Mouse (Mus musculus): ENCODE results near the gene Sh3bp5. TPM values are rescaled to one million over a fixed set of nuclear protein-coding genes. Genes with fewer than 3 reads are reported as not detected.

The Sh3bp5 gene
- polyA plus RNA-seq, 1 experiment from 2014 or later = 39.0 TPM

DNA sequence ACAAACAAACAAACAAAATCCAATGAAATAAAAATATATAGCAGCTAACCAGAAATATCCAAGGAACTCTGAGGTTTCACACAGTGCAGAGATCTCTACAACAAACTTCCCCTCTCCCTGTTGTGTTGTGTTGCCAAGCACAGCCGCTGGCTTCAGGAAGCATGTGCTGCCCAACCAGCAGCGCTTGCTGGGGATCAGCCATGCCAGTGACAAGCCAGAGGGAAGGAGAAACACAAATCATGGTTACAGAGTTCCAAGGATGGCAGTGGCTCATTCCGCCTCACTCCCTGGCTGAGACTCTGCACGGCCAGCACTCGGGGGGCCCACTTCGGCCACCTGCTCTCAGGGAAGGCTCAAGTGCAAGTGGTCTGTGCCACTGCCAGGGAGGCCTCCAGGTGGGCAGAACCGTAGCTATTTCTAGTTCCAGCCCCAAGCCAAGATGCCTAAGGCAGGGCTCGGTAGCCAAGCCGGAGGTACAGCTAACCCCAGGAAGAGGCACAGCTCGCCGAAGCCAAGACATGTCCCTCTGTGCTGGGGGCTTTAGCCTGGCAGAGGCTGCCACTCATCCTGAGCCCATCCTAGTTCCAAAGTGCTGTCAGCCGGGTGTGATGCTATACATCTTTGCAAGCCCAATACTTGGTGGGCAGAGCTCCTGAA is 29.6 kb downstream of the Sh3bp5 start:
- Histone ChIP-seq H3K36me3 (ENCODE audit: insufficient read depth, low read length) (no peaks in the 10 kb centered on the region; the same call in 1 of the 2 replicates), H3K9ac (replicated peaks; ENCODE audit: low read length) (peak overlapping the region; percentile 22; the same call in 1 of the 2 replicates), H3K4me3 (ENCODE audit: low read length) (no peak overlapping the region), H3K4me2 (replicated peaks; ENCODE audit: low read depth, low read length) (no peak overlapping the region), H3K4me1 (ENCODE audit: insufficient read depth, low read length) (peaks cover 52% of the 10 kb centered on the region), H3K27me3 (ENCODE audit: insufficient read depth, low read length) (no peaks in the 10 kb centered on the region), H3K9me3 (ENCODE audit: low read length) (no peaks in the 10 kb centered on the region), H3K27ac (ENCODE audit: low read length) (peak overlapping the region; percentile 13; the same call in 1 of the 2 replicates)
- ATAC-seq (ENCODE audit: low FRiP score, low TSS enrichment) = no peak
- WGBS = 82% methylated on average over 12 of the region's 12 CpGs

DNA sequence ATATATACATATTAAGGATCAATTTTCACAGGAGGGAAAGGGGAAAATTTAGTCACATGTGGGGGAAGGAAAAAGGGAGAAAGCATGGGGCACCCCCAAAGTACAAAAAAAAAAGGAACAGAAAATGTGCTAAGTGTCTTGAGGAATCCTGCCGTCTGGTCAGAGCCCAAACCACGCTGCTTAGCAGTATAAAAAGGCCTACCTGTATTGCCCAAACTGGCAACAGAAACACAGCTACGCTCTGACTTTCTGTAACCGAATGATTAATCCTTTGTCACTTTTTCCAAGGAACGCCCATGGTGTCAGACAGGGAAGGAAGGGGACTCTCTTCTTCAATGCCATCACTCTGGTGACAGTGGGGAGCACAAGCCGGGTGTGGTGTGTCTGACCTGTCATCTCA is 30.2 kb downstream of the Sh3bp5 start:
- no peaks in the 10 kb centered on the region for H3K36me3 ChIP-seq (ENCODE audit: insufficient read depth, low read length)
- no peak overlapping the region for H3K27ac ChIP-seq (ENCODE audit: low read length)
- peaks cover 58% of the 10 kb centered on the region for H3K4me1 ChIP-seq (ENCODE audit: insufficient read depth, low read length)
- no peaks in the 10 kb centered on the region for H3K9me3 ChIP-seq (ENCODE audit: low read length)
- H3K4me3 ChIP-seq (ENCODE audit: low read length) = no peak overlapping the region
- no peak overlapping the region for H3K4me2 ChIP-seq (replicated peaks; ENCODE audit: low read depth, low read length)
- 84% methylated on average over 6 of the region's 6 CpGs for WGBS
- ATAC-seq (ENCODE audit: low FRiP score, low TSS enrichment) = no peak
- no peaks in the 10 kb centered on the region for H3K27me3 ChIP-seq (ENCODE audit: insufficient read depth, low read length)
- no peak overlapping the region for H3K9ac ChIP-seq (replicated peaks; ENCODE audit: low read length)

DNA sequence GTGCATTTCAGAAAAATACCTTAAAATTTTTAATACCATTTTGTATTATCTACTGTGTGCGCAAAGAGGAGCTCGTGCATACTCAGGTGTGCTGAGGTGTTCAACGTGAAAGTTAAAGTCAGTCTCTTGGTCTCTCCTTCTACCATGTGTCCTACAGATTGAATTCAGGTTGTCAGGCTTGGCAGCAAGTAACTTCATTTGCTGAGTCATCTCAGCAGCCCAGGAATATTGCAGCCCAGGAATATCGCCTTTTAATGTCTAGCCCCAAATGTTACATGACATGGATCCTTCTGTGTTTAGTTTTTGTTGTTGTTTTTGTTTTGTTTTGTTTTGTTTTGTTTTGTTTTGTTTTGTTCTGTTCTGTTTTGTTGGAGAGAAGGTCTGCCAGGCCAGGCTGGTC is 31.2 kb downstream of the Sh3bp5 start:
- H3K36me3 ChIP-seq (ENCODE audit: insufficient read depth, low read length) = no peaks in the 10 kb centered on the region
- no peak overlapping the region for H3K4me3 ChIP-seq (ENCODE audit: low read length)
- peaks cover 57% of the 10 kb centered on the region for H3K4me1 ChIP-seq (ENCODE audit: insufficient read depth, low read length)
- no peak for ATAC-seq (ENCODE audit: low FRiP score, low TSS enrichment)
- no peak overlapping the region for H3K27ac ChIP-seq (ENCODE audit: low read length)
- no peaks in the 10 kb centered on the region for H3K27me3 ChIP-seq (ENCODE audit: insufficient read depth, low read length)
- H3K9me3 ChIP-seq (ENCODE audit: low read length) = no peaks in the 10 kb centered on the region
- no peak overlapping the region for H3K9ac ChIP-seq (replicated peaks; ENCODE audit: low read length)
- WGBS = 92% methylated on average over 4 of the region's 4 CpGs
- H3K4me2 ChIP-seq (replicated peaks; ENCODE audit: low read depth, low read length) = no peak overlapping the region

DNA sequence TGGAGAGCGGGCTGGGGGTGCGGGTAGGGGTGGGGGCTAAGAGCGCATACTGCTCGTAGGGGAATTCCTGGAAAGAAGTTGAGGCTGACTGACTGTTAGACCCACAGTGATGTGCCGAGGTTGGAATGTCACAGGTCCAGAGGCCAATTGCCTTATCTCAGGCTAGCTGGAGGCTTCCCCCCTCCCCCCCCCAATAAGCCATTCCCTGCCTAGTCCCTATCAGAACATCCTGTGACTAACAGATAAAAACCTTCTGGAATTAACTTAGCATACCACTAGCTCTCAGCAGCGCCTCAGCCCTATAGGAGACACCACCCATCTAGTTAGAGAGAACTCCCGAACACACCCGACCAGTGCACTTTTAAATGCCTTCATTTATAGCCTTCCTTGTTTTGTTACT is 31.9 kb downstream of the Sh3bp5 start:
- no peak overlapping the region for H3K4me2 ChIP-seq (replicated peaks; ENCODE audit: low read depth, low read length)
- H3K4me3 ChIP-seq (ENCODE audit: low read length) = no peak overlapping the region
- no peak overlapping the region for H3K9ac ChIP-seq (replicated peaks; ENCODE audit: low read length)
- no peaks in the 10 kb centered on the region for H3K27me3 ChIP-seq (ENCODE audit: insufficient read depth, low read length)
- no peaks in the 10 kb centered on the region for H3K9me3 ChIP-seq (ENCODE audit: low read length)
- ATAC-seq (ENCODE audit: low FRiP score, low TSS enrichment) = no peak
- no peak overlapping the region for H3K27ac ChIP-seq (ENCODE audit: low read length)
- H3K4me1 ChIP-seq (ENCODE audit: insufficient read depth, low read length) = peaks cover 50% of the 10 kb centered on the region
- 69% methylated on average over 8 of the region's 8 CpGs for WGBS
- no peaks in the 10 kb centered on the region for H3K36me3 ChIP-seq (ENCODE audit: insufficient read depth, low read length)

DNA sequence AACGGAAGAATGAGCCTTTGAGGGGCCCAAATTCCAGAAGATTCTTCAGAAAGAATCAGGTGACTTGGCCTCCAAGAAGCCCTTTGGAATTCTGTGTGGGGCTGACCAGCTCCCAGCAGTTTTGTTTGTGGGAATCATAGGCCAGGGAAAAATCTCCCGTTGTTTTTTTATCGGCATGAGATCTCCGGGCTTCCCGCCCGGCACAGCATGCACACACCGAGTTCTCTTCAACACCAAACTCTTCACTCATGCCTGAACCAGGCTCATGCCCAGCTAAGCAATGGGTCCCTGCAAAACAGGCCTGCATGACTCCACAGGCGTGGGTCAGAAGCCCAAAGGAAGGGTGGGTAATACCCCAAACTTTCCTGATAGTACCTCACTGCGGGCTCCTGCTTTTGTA is 32.3 kb downstream of the Sh3bp5 start:
- Histone ChIP-seq H3K36me3 (ENCODE audit: insufficient read depth, low read length) (no peaks in the 10 kb centered on the region), H3K9me3 (ENCODE audit: low read length) (no peaks in the 10 kb centered on the region), H3K27ac (ENCODE audit: low read length) (no peak overlapping the region), H3K4me1 (ENCODE audit: insufficient read depth, low read length) (peaks cover 46% of the 10 kb centered on the region), H3K4me3 (ENCODE audit: low read length) (no peak overlapping the region), H3K27me3 (ENCODE audit: insufficient read depth, low read length) (no peaks in the 10 kb centered on the region), H3K9ac (replicated peaks; ENCODE audit: low read length) (no peak overlapping the region), H3K4me2 (replicated peaks; ENCODE audit: low read depth, low read length) (no peak overlapping the region)
- 78% methylated on average over 9 of the region's 9 CpGs for WGBS
- no peak for ATAC-seq (ENCODE audit: low FRiP score, low TSS enrichment)

DNA sequence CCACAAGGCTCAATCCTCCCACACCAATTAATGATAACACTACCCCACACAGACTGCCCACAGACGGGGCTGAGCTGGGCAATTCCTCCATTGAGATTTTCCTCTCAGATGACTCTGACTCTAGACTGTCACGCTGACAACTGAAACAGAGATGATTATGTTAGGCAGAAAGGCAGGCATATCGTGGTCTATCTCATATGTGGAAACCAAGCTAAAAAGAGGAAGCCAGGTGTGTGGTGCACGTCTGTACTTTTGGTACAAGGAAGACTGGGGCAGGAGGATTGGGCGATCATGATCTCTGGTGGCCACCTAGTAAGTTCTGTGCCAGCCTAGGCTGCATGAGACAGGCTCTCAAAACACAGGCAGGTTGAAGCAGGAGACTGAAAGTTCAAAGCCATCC is 33.2 kb downstream of the Sh3bp5 start:
- ATAC-seq (ENCODE audit: low FRiP score, low TSS enrichment) = no peak
- Histone ChIP-seq H3K4me2 (replicated peaks; ENCODE audit: low read depth, low read length) (no peak overlapping the region), H3K4me3 (ENCODE audit: low read length) (no peak overlapping the region), H3K27me3 (ENCODE audit: insufficient read depth, low read length) (no peaks in the 10 kb centered on the region), H3K36me3 (ENCODE audit: insufficient read depth, low read length) (no peaks in the 10 kb centered on the region), H3K27ac (ENCODE audit: low read length) (no peak overlapping the region), H3K9ac (replicated peaks; ENCODE audit: low read length) (no peak overlapping the region), H3K4me1 (ENCODE audit: insufficient read depth, low read length) (peaks cover 41% of the 10 kb centered on the region), H3K9me3 (ENCODE audit: low read length) (no peaks in the 10 kb centered on the region)
- WGBS = 75% methylated on average over 5 of the region's 5 CpGs

DNA sequence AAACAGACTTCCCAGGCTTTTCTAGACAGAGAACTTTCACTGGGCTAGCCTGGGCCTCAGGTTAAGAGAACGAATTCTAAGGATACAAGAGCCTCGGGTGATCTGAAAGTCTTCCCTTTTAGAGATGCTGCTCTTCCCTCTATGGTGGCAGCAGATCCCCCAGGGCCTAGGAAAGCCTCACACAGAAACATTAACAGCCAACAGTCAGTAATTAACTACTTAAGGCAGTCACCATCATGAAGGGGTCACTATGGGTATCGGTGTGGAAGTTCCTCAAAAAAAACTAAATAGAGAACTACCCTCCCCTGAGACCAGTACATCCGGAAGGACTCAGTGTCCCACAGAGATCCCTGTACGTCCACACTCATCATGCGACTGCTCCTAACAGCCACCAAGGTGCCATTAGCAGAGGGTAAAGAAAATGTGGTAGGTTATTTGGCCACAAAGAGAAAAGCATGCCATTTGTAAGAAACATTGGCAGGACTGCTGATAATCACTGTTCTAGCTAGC is 33.9 kb downstream of the Sh3bp5 start:
- Histone ChIP-seq H3K4me2 (replicated peaks; ENCODE audit: low read depth, low read length) (no peak overlapping the region), H3K27me3 (ENCODE audit: insufficient read depth, low read length) (no peaks in the 10 kb centered on the region), H3K4me3 (ENCODE audit: low read length) (no peak overlapping the region), H3K27ac (ENCODE audit: low read length) (0 out of 2 replicates have a peak overlapping the region, but pooled peaks have one; percentile 7), H3K9ac (replicated peaks; ENCODE audit: low read length) (no peak overlapping the region), H3K9me3 (ENCODE audit: low read length) (no peaks in the 10 kb centered on the region), H3K36me3 (ENCODE audit: insufficient read depth, low read length) (no peaks in the 10 kb centered on the region), H3K4me1 (ENCODE audit: insufficient read depth, low read length) (peaks cover 39% of the 10 kb centered on the region)
- ATAC-seq (ENCODE audit: low FRiP score, low TSS enrichment) = no peak
- WGBS = 73% methylated on average over 6 of the region's 6 CpGs

DNA sequence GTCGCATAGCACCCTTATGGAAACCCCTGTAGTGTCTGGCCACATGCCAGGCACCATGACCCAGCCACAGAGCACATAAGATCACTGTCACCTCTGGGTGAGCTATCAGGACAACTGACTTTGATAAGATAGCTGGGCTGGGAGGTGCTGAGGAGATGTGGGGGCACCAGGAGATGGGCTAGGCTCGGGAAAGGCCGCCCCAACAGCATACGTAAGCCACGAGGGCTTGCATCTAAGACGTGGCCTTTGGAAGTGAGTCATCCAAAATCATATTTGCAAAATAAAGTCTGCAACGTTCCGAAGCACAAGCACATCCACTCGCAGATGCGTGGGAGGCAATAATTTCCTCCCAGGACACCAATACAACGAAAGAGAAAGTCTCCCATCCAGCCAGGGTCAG is 35.0 kb downstream of the Sh3bp5 start:
- H3K9me3 ChIP-seq (ENCODE audit: low read length) = no peaks in the 10 kb centered on the region
- H3K9ac ChIP-seq (replicated peaks; ENCODE audit: low read length) = no peak overlapping the region
- 63% methylated on average over 11 of the region's 11 CpGs for WGBS
- H3K4me2 ChIP-seq (replicated peaks; ENCODE audit: low read depth, low read length) = no peak overlapping the region
- no peak overlapping the region for H3K27ac ChIP-seq (ENCODE audit: low read length)
- no peak for ATAC-seq (ENCODE audit: low FRiP score, low TSS enrichment)
- no peaks in the 10 kb centered on the region for H3K36me3 ChIP-seq (ENCODE audit: insufficient read depth, low read length)
- H3K27me3 ChIP-seq (ENCODE audit: insufficient read depth, low read length) = no peaks in the 10 kb centered on the region
- H3K4me1 ChIP-seq (ENCODE audit: insufficient read depth, low read length) = peaks cover 32% of the 10 kb centered on the region
- no peak overlapping the region for H3K4me3 ChIP-seq (ENCODE audit: low read length)

DNA sequence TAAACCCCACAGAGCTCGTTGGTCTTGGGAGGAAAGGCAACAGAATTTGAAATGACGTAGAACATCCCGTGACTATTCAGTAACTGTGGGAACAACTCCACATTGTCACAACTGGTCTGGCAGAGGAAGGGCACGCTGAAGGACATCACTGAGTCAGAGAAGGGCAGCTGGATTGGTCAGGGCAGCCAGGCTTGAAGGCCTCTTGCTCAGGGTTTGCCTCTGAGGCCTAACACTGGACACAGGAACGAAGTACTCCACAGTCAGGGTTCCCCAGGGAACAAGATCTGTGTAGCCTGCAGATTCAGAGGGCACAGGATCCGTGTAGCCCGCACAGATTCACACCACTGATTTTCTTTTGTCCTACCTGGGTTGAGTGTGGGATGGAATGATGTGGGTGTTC is 35.6 kb downstream of the Sh3bp5 start:
- H3K27me3 ChIP-seq (ENCODE audit: insufficient read depth, low read length) = no peaks in the 10 kb centered on the region
- 70% methylated on average over 7 of the region's 7 CpGs for WGBS

DNA sequence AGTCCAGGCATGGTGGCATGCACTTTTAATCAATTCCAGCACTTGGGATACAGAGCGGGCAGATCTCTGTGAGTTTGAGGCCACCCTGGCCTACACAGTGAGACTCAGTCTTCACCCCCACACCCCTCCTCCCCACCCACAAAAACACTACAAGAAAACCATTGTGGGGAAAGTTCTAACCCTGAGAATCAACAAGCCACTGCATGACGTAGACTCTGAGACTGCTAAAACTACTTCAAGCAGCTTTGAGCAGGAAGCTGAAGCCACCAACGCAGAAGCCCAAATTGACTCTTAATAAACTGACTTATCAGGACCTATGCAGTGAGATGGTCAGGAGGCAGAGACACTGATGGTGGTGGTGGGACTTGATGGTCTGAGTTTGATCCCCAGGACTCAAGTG is 36.6 kb downstream of the Sh3bp5 start:
- WGBS = 93% methylated on average over 3 of the region's 3 CpGs
- Histone ChIP-seq H3K36me3 (ENCODE audit: insufficient read depth, low read length) (peaks cover 7% of the 10 kb centered on the region; the same call in 1 of the 2 replicates), H3K9ac (replicated peaks; ENCODE audit: low read length) (no peak overlapping the region), H3K27me3 (ENCODE audit: insufficient read depth, low read length) (no peaks in the 10 kb centered on the region), H3K4me2 (replicated peaks; ENCODE audit: low read depth, low read length) (no peak overlapping the region), H3K4me3 (ENCODE audit: low read length) (no peak overlapping the region), H3K9me3 (ENCODE audit: low read length) (peaks cover 7% of the 10 kb centered on the region; the same call in 1 of the 2 replicates), H3K4me1 (ENCODE audit: insufficient read depth, low read length) (peaks cover 28% of the 10 kb centered on the region), H3K27ac (ENCODE audit: low read length) (no peak overlapping the region)
- no peak for ATAC-seq (ENCODE audit: low FRiP score, low TSS enrichment)

More for the DNA sequence above, 35.6 kb downstream of the Sh3bp5 start:
- H3K9me3 ChIP-seq (ENCODE audit: low read length) = peaks cover 4% of the 10 kb centered on the region; the same call in 1 of the 2 replicates
- H3K9ac ChIP-seq (replicated peaks; ENCODE audit: low read length) = no peak overlapping the region
- no peak overlapping the region for H3K4me2 ChIP-seq (replicated peaks; ENCODE audit: low read depth, low read length)
- no peak overlapping the region for H3K4me3 ChIP-seq (ENCODE audit: low read length)
- H3K36me3 ChIP-seq (ENCODE audit: insufficient read depth, low read length) = peaks cover 3% of the 10 kb centered on the region; the same call in 1 of the 2 replicates
- H3K27ac ChIP-seq (ENCODE audit: low read length) = no peak overlapping the region
- 0 out of 2 replicates have a peak, but pooled peaks have one; percentile 25 for ATAC-seq (ENCODE audit: low FRiP score, low TSS enrichment)
- peaks cover 32% of the 10 kb centered on the region for H3K4me1 ChIP-seq (ENCODE audit: insufficient read depth, low read length)
